Mouse (Mus musculus) midbrain, embryonic 12.5 days (tissue): ENCODE results near the gene Gm11568. TPM values are rescaled to one million over a fixed set of nuclear protein-coding genes. Genes with fewer than 3 reads are reported as not detected.
"Not testable (repeated sequence)": the region's sequence is repeated elsewhere in the genome, so short reads cannot be mapped to it uniquely, and the experiment has no call there.

Source experiments
- ATAC-seq: fragments of 200-750 bp; cut with Nextera tagmentation; 2 replicates; pipeline ENCODE4 v1.8.0; 2017; ENCODE audit warnings: low read depth, moderate TSS enrichment, moderate library complexity; ENCODE audit not compliant: low FRiP score
- H3K27ac ChIP-seq: fragments of 300-500 bp; sonication (generic); replicated peaks from 2 replicates; pipeline ENCODE4 v1.5.1; 2016; ENCODE audit warnings: mild to moderate bottlenecking
- H3K27me3 ChIP-seq: fragments of 300-500 bp; sonication (generic); 2 replicates; pipeline ENCODE4 v1.6.1; 2016; ENCODE audit warnings: mild to moderate bottlenecking
- H3K36me3 ChIP-seq: fragments of 300-500 bp; sonication (generic); 2 replicates; pipeline ENCODE4 v1.6.1; 2016
- H3K4me1 ChIP-seq: fragments of 300-500 bp; sonication (generic); 2 replicates; pipeline ENCODE4 v1.6.1; 2016
- H3K4me2 ChIP-seq: fragments of 300-500 bp; sonication (generic); replicated peaks from 2 replicates; pipeline ENCODE4 v1.6.1; 2016; ENCODE audit warnings: mild to moderate bottlenecking, moderate library complexity
- H3K4me3 ChIP-seq: fragments of 300-500 bp; sonication (generic); 2 replicates; pipeline ENCODE4 v1.5.1; 2016; ENCODE audit warnings: mild to moderate bottlenecking
- H3K9ac ChIP-seq: fragments of 300-500 bp; sonication (generic); replicated peaks from 2 replicates; pipeline ENCODE4 v1.6.1; 2016; ENCODE audit warnings: mild to moderate bottlenecking, moderate library complexity
- H3K9me3 ChIP-seq: fragments of 300-500 bp; sonication (generic); 2 replicates; pipeline ENCODE4 v1.6.1; 2016; ENCODE audit warnings: mild to moderate bottlenecking
- WGBS: fragments of 180-500 bp; shearing (Covaris S2); methylation state at CpG from one replicate; pipeline ENCODE4 v1.1.7; 2016; 5-methylcytosine and 5-hydroxymethylcytosine counted together
- polyA plus RNA-seq: library from polyadenylated mRNA; unstranded; fragments of >200 nt; fragmentation: Nextera tagmentation; extraction: Ambion mirVana; gene quantifications from 2 replicates; pipeline ENCODE4 v1.2.1, GENCODE M21; 2016

The Gm11568 gene
- not detected in 2 replicates for polyA plus RNA-seq

- Histone ChIP-seq H3K4me3 (no peak within 1 kb of the TSS), H3K27ac (0 out of 2 replicates have a peak within 1 kb of the TSS, but pooled peaks have one; percentile 20), H3K4me1 (no peaks in the 10 kb centered on the region), H3K4me2 (no peak within 1 kb of the TSS), H3K9me3 (no peaks in the 10 kb centered on the region), H3K36me3 (no peaks in the 10 kb centered on the region), H3K9ac (no peak within 1 kb of the TSS), H3K27me3 (no peaks in the 10 kb centered on the region)
- WGBS: 89% methylated on average over 2 of the region's 2 CpGs
- no peak for ATAC-seq
Measured at GRCm38 (mm10) chr11:99857617-99858016, at the start of gene Gm11568. Gene Gm11568 (plus strand): TSS chr11:99857917.

GRCm38 (mm10) chr11:99809792-99810191 lies 47.9 kb upstream of the Gm11568 start, which contains the start of gene Krtap4-13:
Gene Krtap4-13 (minus strand): TSS chr11:99809892.
- not testable (repeated sequence) for H3K4me2 ChIP-seq, H3K27ac ChIP-seq, H3K36me3 ChIP-seq, H3K9ac ChIP-seq, ATAC-seq, H3K27me3 ChIP-seq, H3K4me1 ChIP-seq, H3K4me3 ChIP-seq, H3K9me3 ChIP-seq

- H3K4me2 ChIP-seq, H3K4me1 ChIP-seq, H3K27me3 ChIP-seq, ATAC-seq, H3K9me3 ChIP-seq, H3K36me3 ChIP-seq, H3K9ac ChIP-seq, H3K4me3 ChIP-seq: not testable (repeated sequence)
- 0 out of 2 replicates have a peak within 1 kb of the TSS, but pooled peaks have one; percentile 1 for H3K27ac ChIP-seq
- 90% methylated on average over 2 of the region's 2 CpGs for WGBS
Measured at GRCm38 (mm10) chr11:99815566-99815965, 42.2 kb upstream of the Gm11568 start, which contains the start of gene Gm11564. Gene Gm11564 (minus strand): TSS chr11:99815666.

- Histone ChIP-seq H3K4me2 (no peak within 1 kb of the TSS), H3K27ac (no peak within 1 kb of the TSS), H3K9me3 (no peaks in the 10 kb centered on the region), H3K27me3 (no peaks in the 10 kb centered on the region), H3K9ac (no peak within 1 kb of the TSS), H3K4me1 (peaks cover 8% of the 10 kb centered on the region; the same call in 1 of the 2 replicates), H3K4me3 (no peak within 1 kb of the TSS), H3K36me3 (no peaks in the 10 kb centered on the region)
- 92% methylated on average over 1 of the region's 1 CpGs for WGBS
- no peak for ATAC-seq
Measured at GRCm38 (mm10) chr11:99837966-99838365, 19.8 kb upstream of the Gm11568 start, which contains the start of gene 2300003K06Rik. Gene 2300003K06Rik (minus strand): TSS chr11:99838066.

GRCm38 (mm10) chr11:99842185-99842584 lies 15.5 kb upstream of the Gm11568 start:
- WGBS: 62% methylated on average over 1 of the region's 1 CpGs
- ATAC-seq: no peak
- H3K27me3 ChIP-seq: no peaks in the 10 kb centered on the region
- H3K4me3 ChIP-seq: no peak overlapping the region
- no peak overlapping the region for H3K9ac ChIP-seq
- no peaks in the 10 kb centered on the region for H3K9me3 ChIP-seq
- peaks cover 8% of the 10 kb centered on the region; the same call in 1 of the 2 replicates for H3K4me1 ChIP-seq
- H3K27ac ChIP-seq: no peak overlapping the region
- no peak overlapping the region for H3K4me2 ChIP-seq
- H3K36me3 ChIP-seq: no peaks in the 10 kb centered on the region

- Histone ChIP-seq H3K4me1 (peaks cover 8% of the 10 kb centered on the region; the same call in 1 of the 2 replicates), H3K4me3 (no peak overlapping the region), H3K9me3 (no peaks in the 10 kb centered on the region), H3K4me2 (no peak overlapping the region), H3K36me3 (no peaks in the 10 kb centered on the region), H3K27me3 (no peaks in the 10 kb centered on the region), H3K27ac (no peak overlapping the region), H3K9ac (no peak overlapping the region)
- no peak for ATAC-seq
- 88% methylated on average over 2 of the region's 2 CpGs for WGBS
Measured at GRCm38 (mm10) chr11:99846746-99847145, 11.0 kb upstream of the Gm11568 start.

GRCm38 (mm10) chr11:99851508-99851907 lies 6.2 kb upstream of the Gm11568 start, which contains the start of gene Krtap4-16:
Gene Krtap4-16 (minus strand): TSS chr11:99851608.
- Histone ChIP-seq H3K9me3 (no peaks in the 10 kb centered on the region), H3K27ac (peak within 1 kb of the TSS; percentile 66), H3K27me3 (no peaks in the 10 kb centered on the region), H3K4me3 (no peak within 1 kb of the TSS), H3K9ac (no peak within 1 kb of the TSS), H3K4me1 (no peaks in the 10 kb centered on the region), H3K4me2 (no peak within 1 kb of the TSS), H3K36me3 (no peaks in the 10 kb centered on the region)
- ATAC-seq: no peak

GRCm38 (mm10) chr11:99854121-99854520 lies 3.6 kb upstream of the Gm11568 start:
- no peak overlapping the region for H3K27ac ChIP-seq
- no peak overlapping the region for H3K4me2 ChIP-seq
- H3K27me3 ChIP-seq: no peaks in the 10 kb centered on the region
- no peak overlapping the region for H3K9ac ChIP-seq
- H3K4me1 ChIP-seq: no peaks in the 10 kb centered on the region
- no peaks in the 10 kb centered on the region for H3K36me3 ChIP-seq
- H3K4me3 ChIP-seq: no peak overlapping the region
- WGBS: 63% methylated on average over 3 of the region's 3 CpGs
- no peaks in the 10 kb centered on the region for H3K9me3 ChIP-seq
- no peak for ATAC-seq

GRCm38 (mm10) chr11:99858761-99859160 lies 1.0 kb downstream of the Gm11568 start:
- ATAC-seq: no peak
- WGBS: 85% methylated on average over 2 of the region's 2 CpGs
- H3K4me2 ChIP-seq: no peak overlapping the region
- H3K36me3 ChIP-seq: no peaks in the 10 kb centered on the region
- H3K27ac ChIP-seq: no peak overlapping the region
- H3K27me3 ChIP-seq: no peaks in the 10 kb centered on the region
- no peaks in the 10 kb centered on the region for H3K9me3 ChIP-seq
- H3K4me1 ChIP-seq: no peaks in the 10 kb centered on the region
- H3K9ac ChIP-seq: no peak overlapping the region
- H3K4me3 ChIP-seq: no peak overlapping the region

- not testable (repeated sequence) for H3K4me2 ChIP-seq, H3K27ac ChIP-seq, H3K9me3 ChIP-seq, H3K4me1 ChIP-seq, H3K4me3 ChIP-seq, H3K27me3 ChIP-seq, H3K9ac ChIP-seq, H3K36me3 ChIP-seq, ATAC-seq
- WGBS: 79% methylated on average over 1 of the region's 1 CpGs
Measured at GRCm38 (mm10) chr11:99864176-99864575, 6.5 kb downstream of the Gm11568 start, which contains the start of gene Gm11559. Gene Gm11559 (plus strand): TSS chr11:99864476.

GRCm38 (mm10) chr11:99873089-99873488 lies 15.4 kb downstream of the Gm11568 start, which contains the start of gene Krtap9-1:
Gene Krtap9-1 (plus strand): TSS chr11:99873389.
- not testable (repeated sequence) for H3K4me1 ChIP-seq, H3K27me3 ChIP-seq, H3K27ac ChIP-seq, H3K36me3 ChIP-seq, H3K4me2 ChIP-seq, H3K4me3 ChIP-seq, ATAC-seq, H3K9ac ChIP-seq, H3K9me3 ChIP-seq
- WGBS: 80% methylated on average over 1 of the region's 1 CpGs

- H3K9ac ChIP-seq, H3K4me2 ChIP-seq, H3K27me3 ChIP-seq, ATAC-seq, H3K9me3 ChIP-seq, H3K36me3 ChIP-seq, H3K4me3 ChIP-seq, H3K4me1 ChIP-seq, H3K27ac ChIP-seq: not testable (repeated sequence)
- 53% methylated on average over 1 of the region's 1 CpGs for WGBS
Measured at GRCm38 (mm10) chr11:99878887-99879286, 21.2 kb downstream of the Gm11568 start, which contains the start of gene Gm11567. Gene Gm11567 (plus strand): TSS chr11:99879187.

- 92% methylated on average over 2 of the region's 2 CpGs for WGBS
Measured at GRCm38 (mm10) chr11:99907620-99908019, 49.9 kb downstream of the Gm11568 start, which contains the start of gene Krtap31-1. Gene Krtap31-1 (plus strand): TSS chr11:99907920.

More at GRCm38 (mm10) chr11:99907620-99908019, 49.9 kb downstream of the Gm11568 start, which contains the start of gene Krtap31-1:
- Histone ChIP-seq H3K27me3 (no peaks in the 10 kb centered on the region), H3K27ac (no peak within 1 kb of the TSS), H3K4me2 (no peak within 1 kb of the TSS), H3K4me3 (no peak within 1 kb of the TSS), H3K4me1 (no peaks in the 10 kb centered on the region), H3K9me3 (no peaks in the 10 kb centered on the region), H3K9ac (no peak within 1 kb of the TSS), H3K36me3 (no peaks in the 10 kb centered on the region)
- ATAC-seq: no peak
